Mouse (Mus musculus) brain, embryonic 14.5 days (tissue): ENCODE measurements around the gene Csmd2. TPM values are rescaled to one million over a fixed set of nuclear protein-coding genes. Genes with fewer than 3 reads are reported as not detected.

Source experiments
- DNase-seq: peaks from one replicate; pipeline ENCODE4 v3.0.0-alpha.2; 2011; ENCODE audit warnings: low read depth
- CTCF ChIP-seq: fragments of 200-500 bp; IDR thresholded peaks from 2 replicates; pipeline ENCODE4 v1.5.1; 2012; ENCODE audit warnings: inconsistent platforms, mild to moderate bottlenecking, moderate library complexity, borderline replicate concordance; ENCODE audit not compliant: insufficient read depth, insufficient read length; ENCODE audit errors: extremely low read depth
- POLR2A ChIP-seq: fragments of 200-500 bp; IDR thresholded peaks from 2 replicates; pipeline ENCODE4 v1.6.1; 2012; ENCODE audit warnings: mild to moderate bottlenecking, inconsistent platforms, borderline replicate concordance; ENCODE audit not compliant: poor library complexity, insufficient read depth, insufficient read length, severe bottlenecking; ENCODE audit errors: extremely low read depth
- polyA plus RNA-seq: library from polyadenylated mRNA; depleted of rRNA; stranded (reverse); fragments of >200 nt; gene quantifications from 2 replicates; pipeline ENCODE4 v1.2.3, GENCODE M21; 2012

Gene Csmd2
- polyA plus RNA-seq, 1 experiment: 31.8 TPM

DNA sequence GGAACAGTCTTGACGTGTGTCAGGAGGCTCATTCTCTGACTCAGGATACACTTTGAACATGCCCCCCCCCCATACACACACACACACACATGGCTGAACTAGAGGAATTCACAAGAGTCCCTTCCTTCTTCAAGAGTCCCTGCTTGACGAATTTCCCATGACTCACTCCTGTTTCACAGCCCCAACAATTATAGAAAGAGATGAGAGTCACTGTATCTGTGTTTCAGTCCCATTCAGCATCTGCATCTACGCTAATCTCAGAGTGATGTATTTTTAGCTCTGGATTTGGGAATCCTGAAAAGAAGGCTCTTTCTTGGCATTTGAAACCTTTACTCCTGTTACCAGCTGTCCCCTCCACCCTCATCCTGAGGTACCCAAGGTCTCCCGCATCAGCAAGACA, 406.2 kb downstream of the Csmd2 start:
- DNase-seq: no peak
- no peak for TF ChIP-seq CTCF
- TF ChIP-seq POLR2A: no peak

DNA sequence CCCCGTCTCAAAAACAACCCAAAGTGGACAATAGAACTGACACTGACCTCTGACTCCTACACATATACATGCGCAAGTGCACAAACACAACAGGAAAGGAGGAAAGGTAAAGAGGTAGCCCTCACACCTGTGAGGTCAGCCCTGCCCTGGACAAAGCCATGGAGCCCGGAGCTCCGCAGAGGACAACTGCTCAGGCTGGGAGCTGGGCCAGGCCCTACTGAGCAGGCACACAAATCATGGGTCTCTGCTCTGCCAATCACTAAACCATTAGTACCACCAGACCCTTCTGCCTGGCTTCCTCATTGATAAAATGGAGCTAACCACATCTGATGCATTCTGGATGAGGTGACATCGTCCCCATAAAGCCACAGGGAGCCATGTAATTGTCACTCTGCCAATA, 409.0 kb downstream of the Csmd2 start:
- DNase-seq: no peak
- no peak for TF ChIP-seq POLR2A
- TF ChIP-seq CTCF: no peak

DNA sequence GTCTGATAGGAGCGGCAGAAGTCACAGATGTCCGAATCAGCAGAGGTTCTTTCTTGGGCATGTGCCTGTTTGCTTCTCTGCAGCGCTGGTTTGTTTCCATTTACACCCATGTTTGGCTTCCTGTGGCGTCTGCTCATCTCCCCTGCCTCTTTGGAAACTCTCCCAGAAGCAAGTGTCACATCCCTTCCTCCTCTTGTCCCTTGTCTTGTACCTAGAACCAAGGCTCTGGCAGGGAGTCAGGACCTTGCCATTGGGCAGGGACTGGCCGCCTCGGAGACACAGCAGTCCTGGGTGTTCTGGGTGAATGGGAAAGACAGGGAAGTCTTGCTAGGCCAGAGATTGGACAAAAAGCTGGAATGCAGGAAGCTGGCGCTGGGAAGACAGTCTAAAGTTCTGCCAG, 410.1 kb downstream of the Csmd2 start:
- no peak for DNase-seq
- TF ChIP-seq CTCF: no peak
- TF ChIP-seq POLR2A: no peak

GRCm38 (mm10) chr4:128398948-128399347, 411.3 kb downstream of the Csmd2 start:
- no peak for DNase-seq
- TF ChIP-seq CTCF: no peak
- no peak for TF ChIP-seq POLR2A

DNA sequence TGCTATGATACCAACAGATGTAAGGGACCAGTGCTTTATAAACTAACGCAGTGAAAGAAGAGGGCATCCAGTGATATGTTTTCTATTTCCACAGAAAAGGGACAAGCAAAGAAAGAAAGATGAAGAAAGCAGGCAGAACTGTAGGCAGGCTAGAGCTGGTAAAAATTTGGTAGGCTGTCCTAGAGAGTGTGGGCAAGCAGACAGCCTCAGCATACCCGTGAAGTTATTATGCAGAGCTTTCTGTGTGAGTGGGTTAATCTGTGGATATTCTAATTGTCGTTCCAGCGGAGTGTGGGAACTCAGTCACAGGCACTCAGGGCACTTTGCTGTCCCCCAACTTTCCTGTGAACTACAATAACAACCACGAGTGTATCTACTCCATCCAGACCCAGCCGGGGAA, 412.4 kb downstream of the Csmd2 start:
- TF ChIP-seq POLR2A (no peak), CTCF (no peak)
- DNase-seq: no peak

DNA sequence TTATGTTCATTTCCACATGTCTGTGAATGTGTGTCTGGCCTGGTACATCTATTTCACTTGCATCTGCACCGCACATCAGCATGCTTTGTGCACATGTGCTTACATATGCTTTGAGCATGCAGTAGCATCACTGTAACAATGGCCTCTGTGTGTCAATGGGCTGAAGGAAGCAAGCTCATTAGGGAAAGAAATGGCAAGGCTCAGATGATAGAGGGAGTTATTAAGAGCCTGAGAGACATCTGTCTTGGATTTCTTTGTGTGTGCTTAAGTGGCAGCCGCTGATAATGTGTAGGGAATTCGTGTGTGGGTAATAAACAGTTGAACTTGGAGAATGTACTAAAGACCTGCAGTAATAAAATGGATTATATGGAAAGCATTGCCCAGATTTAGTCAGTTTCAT, 413.9 kb downstream of the Csmd2 start:
- peak; percentile 61 for DNase-seq

DNA sequence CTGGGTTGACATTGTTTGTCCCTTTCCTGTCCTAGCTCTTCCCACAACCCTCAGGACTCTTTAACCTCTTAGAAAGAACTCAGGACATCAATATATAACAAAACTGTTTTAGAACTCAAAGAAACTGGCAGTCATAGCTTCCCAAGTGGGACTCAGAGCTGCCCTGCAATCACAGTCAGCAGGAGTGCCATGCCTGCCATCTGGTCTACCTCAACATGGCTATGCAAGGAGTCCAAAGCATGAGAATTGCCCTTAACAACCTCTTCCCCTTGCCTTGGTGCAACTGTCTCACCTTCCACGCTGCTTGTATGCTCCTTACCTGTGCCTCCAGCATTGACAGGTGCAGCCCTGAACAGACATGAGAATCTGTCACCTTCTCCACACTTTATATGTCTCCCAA, 415.0 kb downstream of the Csmd2 start:
- no peak for DNase-seq
- TF ChIP-seq CTCF (no peak), POLR2A (no peak)

More for the DNA sequence above, 413.9 kb downstream of the Csmd2 start:
- no peak for TF ChIP-seq POLR2A
- no peak for TF ChIP-seq CTCF

DNA sequence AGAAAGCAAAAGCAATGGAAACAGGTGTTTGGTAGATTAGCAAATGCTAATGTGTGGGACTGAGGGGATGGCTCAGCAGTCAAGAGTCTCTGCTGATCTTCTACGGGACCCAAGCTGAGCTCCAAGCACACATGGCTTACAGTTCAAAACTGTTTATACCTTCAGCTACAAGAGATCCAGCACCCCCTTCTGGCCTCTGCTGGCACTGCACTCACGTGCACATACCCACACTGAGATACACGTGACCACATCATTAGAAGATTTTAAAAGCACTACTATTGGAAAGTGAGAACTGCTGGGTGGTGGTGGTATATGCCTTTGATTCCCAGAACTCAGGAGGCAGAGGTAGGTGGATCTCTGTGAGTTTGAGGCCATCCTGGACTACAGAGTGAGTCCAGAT, 417.9 kb downstream of the Csmd2 start:
- TF ChIP-seq POLR2A: no peak
- TF ChIP-seq CTCF: peak; percentile 12; the same call in 1 of the 2 replicates
- DNase-seq: no peak

DNA sequence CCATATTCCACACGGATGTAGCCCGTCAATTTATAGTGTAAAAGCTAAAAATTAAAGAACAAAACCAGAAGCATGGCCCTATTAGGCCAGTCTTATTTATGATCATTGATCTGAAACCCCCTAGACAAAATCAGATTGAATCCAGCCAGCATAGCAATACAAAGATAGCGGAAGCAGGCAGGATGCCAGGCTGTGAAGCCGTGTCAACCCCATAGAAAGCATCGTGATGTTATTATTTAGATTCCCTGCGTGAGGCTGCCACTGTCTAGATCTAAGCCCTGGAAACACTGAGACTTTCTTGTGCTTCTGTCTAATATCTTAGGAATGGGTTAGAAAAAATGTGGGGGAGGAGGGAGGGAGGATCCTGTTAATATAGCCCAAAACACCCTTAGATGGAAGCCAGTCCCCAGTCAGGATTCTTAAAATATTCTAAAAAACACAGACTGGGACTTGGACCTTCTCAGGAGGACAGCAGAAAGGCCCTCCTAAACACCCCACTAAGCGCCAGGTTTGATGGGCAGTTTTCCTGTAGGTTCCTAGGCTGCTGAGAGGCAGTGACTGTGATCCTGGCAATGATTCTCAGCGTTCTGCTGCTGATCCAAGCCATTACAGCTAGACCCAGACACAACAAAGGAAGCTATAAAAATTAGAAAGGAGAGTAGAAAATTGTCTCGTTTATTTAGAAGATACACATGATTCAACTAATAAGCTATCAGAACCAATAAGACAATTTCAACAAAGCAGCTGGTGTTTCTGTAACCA, 419.6 kb downstream of the Csmd2 start:
- TF ChIP-seq POLR2A (no peak), CTCF (no peak)
- DNase-seq: peak; percentile 58

GRCm38 (mm10) chr4:128411941-128412630, 424.4 kb downstream of the Csmd2 start:
- DNase-seq: peak; percentile 68
- TF ChIP-seq POLR2A (no peak), CTCF (no peak)

DNA sequence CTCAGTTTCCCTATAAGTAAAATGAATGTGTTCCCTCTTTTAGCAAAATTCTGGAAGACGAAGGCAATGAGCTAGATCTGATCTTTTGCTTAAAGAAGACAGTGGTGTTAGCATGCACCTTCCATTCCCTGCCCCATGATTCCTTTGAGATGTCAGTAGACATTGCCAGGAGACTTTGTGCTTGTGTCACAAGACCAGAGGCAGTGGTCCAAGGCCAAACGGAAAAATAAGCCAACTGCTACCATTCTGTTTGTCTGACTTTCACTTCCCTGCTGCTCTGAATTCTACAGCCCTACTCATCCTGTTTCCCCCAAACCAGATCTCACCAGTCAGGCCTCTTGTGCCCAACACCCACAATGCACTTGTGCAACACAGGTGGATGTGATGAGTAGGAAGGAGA, 427.1 kb downstream of the Csmd2 start:
- no peak for DNase-seq
- no peak for TF ChIP-seq CTCF
- no peak for TF ChIP-seq POLR2A
